Mouse (Mus musculus): ENCODE data around the gene Cst9.

DNA sequence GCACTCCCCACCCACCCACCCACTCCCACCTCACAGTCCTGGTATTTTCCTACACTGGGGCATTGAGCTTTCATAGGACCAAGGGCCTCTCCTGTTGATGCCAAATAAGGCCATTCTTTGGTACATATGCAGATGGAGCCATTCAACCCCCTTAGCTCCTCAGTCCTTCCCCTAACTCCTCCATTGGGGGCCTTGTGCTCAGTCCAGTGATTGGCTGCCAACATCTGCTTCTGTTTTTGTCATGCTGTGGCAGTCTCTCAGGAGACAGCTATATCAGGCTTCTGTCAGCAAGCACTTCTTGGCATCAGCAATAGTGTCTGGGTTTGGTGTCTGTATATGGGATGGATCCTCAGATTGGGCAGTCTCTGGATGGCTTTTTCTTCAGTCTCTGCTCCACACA, 49.8 kb downstream of the Cst9 start:
- TF ChIP-seq CTCF (IDR thresholded peaks at IDR 0.05; ENCODE audit: low read depth): no peak
- no peak for TF ChIP-seq EP300 (IDR thresholded peaks at IDR 0.05; ENCODE audit: low read depth)

Measured in heart, postnatal 0 days (tissue).